Mouse (Mus musculus) liver, embryonic 14.5 days (tissue): ENCODE results near the gene Tmc7.

Experiments
- CTCF ChIP-seq: IDR thresholded peaks from 2 replicates; pipeline ENCODE4 v1.5.1; 2016; ENCODE audit warnings: antibody characterized with exemption, low read depth, control low read depth
- EP300 ChIP-seq: IDR thresholded peaks from 2 replicates; pipeline ENCODE4 v1.6.1; 2016; ENCODE audit warnings: antibody characterized with exemption, low read depth

DNA sequence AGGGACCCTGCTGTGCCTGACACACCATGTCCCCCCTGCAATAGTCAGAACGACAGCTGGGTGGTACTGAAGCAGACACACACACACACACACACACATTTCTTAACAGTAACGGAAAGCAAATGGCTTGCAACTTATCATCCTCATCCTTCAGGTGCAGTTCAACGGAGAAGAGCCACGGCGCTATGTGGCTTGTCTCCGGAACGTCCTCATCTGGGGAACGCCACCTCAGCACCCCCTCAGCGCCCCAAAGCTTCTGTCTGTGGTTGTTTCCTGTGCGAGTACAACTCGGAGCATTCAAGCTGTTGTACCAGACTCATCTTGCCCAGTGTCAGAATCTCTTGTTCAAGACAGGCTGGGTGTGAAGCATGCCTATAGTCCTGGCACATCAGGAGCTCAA is 11.7 kb upstream of the Tmc7 start:
- TF ChIP-seq CTCF = no peak
- no peak for TF ChIP-seq EP300
